20 mouse cellular contexts compared by ENCODE assay signal in genomic region chr1:56130951-56131350, GRCm38 (mm10).
DNase-seq lines count a peak whose midpoint lies in the region; ATAC-seq and TF ChIP-seq lines count a peak whose summit lies in the region.
"Had no signal": no experiment of that assay in that cellular context is flagged by ENCODE, and none has a peak within 500 bp of the region (broad histone marks: within the 10 kb centered on the region; RNA-seq: fewer than 3 reads in every experiment).

No protein-coding gene starts in this region.

- H3K4me1 ChIP-seq in limb, embryonic 14.5 days (ENCODE audit: control insufficient read depth, insufficient read depth, low read length), result no peaks in the 10 kb centered on the region
- no peaks in the 10 kb centered on the region for H3K4me1 ChIP-seq in limb, embryonic 10.5 days
- H3K4me1 ChIP-seq: embryonic facial prominence, embryonic 13.5 days; heart, embryonic 10.5 days; midbrain, embryonic 13.5 days; neural tube, embryonic 13.5 days had no signal

- H3K27me3 ChIP-seq in limb, embryonic 14.5 days (ENCODE audit: control insufficient read depth, insufficient read depth, low read length), result no peaks in the 10 kb centered on the region
- H3K27me3 ChIP-seq in limb, embryonic 10.5 days (ENCODE audit: low read depth, poor library complexity, severe bottlenecking), result no peaks in the 10 kb centered on the region
- H3K27me3 ChIP-seq: embryonic facial prominence, embryonic 13.5 days; midbrain, embryonic 13.5 days; neural tube, embryonic 13.5 days had no signal

- peak; percentile 67 for ATAC-seq in limb, embryonic 14.5 days (ENCODE audit: low FRiP score, low read depth)
- ATAC-seq: midbrain, embryonic 13.5 days had no signal

- no peak overlapping the region for H3K9ac ChIP-seq in limb, embryonic 14.5 days (ENCODE audit: low read depth, low read length, severe bottlenecking)
- H3K9ac ChIP-seq: embryonic facial prominence, embryonic 13.5 days; midbrain, embryonic 13.5 days; neural tube, embryonic 13.5 days had no signal

- peak; percentile 33 to 56 for DNase-seq in frontal cortex, adult 2 months (ENCODE audit: extremely low spot score in 1 of 2, low spot score in 1 of 2)
- no peak for DNase-seq in frontal cortex, postnatal 25 days (ENCODE audit: low spot score in 2 of 2)
- peak; percentile 16 for DNase-seq in limb, embryonic 14.5 days (ENCODE audit: low spot score)
- no peak for DNase-seq in limb, embryonic 10.5 days (ENCODE audit: low spot score)
- peak; percentile 25 to 44 for DNase-seq in left cerebral cortex, adult 9 months (ENCODE audit: low spot score in 2 of 2)
- peak; percentile 11 for DNase-seq in right cerebral cortex, postnatal 25 days
- no peak for DNase-seq in kidney, postnatal 10 days
- no peak for DNase-seq in gastrocnemius, postnatal 4 days (ENCODE audit: low spot score in 2 of 2)
- DNase-seq: B cell, adult 2 months; cerebellum, adult 9-11 months; kidney, adult 18-20 months; kidney, postnatal 14 days; liver; lung, postnatal 10 days; thymus, adult 18-20 months; thymus, postnatal 4 days had no signal

- H3K27ac ChIP-seq in limb, embryonic 14.5 days (replicated peaks; ENCODE audit: low read depth, low read length), result no peak overlapping the region
- H3K27ac ChIP-seq in limb, embryonic 10.5 days, result no peak overlapping the region
- H3K27ac ChIP-seq: embryonic facial prominence, embryonic 13.5 days; heart, embryonic 10.5 days; midbrain, embryonic 13.5 days; neural tube, embryonic 13.5 days had no signal

- no peaks in the 10 kb centered on the region for H3K9me3 ChIP-seq in limb, embryonic 14.5 days (ENCODE audit: control insufficient read depth, low read length)
- H3K9me3 ChIP-seq in limb, embryonic 10.5 days (replicated peaks), result no peaks in the 10 kb centered on the region
- H3K9me3 ChIP-seq: embryonic facial prominence, embryonic 13.5 days; heart, embryonic 10.5 days; midbrain, embryonic 13.5 days; neural tube, embryonic 13.5 days had no signal

- H3K4me2 ChIP-seq in limb, embryonic 14.5 days (replicated peaks; ENCODE audit: low read depth, low read length, severe bottlenecking), result no peak overlapping the region
- H3K4me2 ChIP-seq: embryonic facial prominence, embryonic 13.5 days; midbrain, embryonic 13.5 days; neural tube, embryonic 13.5 days had no signal

- no peak overlapping the region for H3K4me3 ChIP-seq in limb, embryonic 14.5 days (replicated peaks; ENCODE audit: low read length)
- no peak overlapping the region for H3K4me3 ChIP-seq in limb, embryonic 10.5 days
- H3K4me3 ChIP-seq: embryonic facial prominence, embryonic 13.5 days; heart, embryonic 10.5 days; midbrain, embryonic 13.5 days; neural tube, embryonic 13.5 days had no signal

- TF ChIP-seq POLR2A in limb, embryonic 14.5 days (IDR thresholded peaks at IDR 0.05; ENCODE audit: borderline replicate concordance, extremely low read depth, insufficient read depth, insufficient read length), result no peak

- 46% methylated on average over 7 of the region's 7 CpGs for WGBS in limb, embryonic 14.5 days
- 85% methylated on average over 7 of the region's 7 CpGs for WGBS in limb, embryonic 10.5 days

- H3K36me3 ChIP-seq in limb, embryonic 14.5 days (ENCODE audit: control insufficient read depth, insufficient read depth, low read length), result no peaks in the 10 kb centered on the region
- H3K36me3 ChIP-seq in limb, embryonic 10.5 days, result no peaks in the 10 kb centered on the region
- H3K36me3 ChIP-seq: embryonic facial prominence, embryonic 13.5 days; heart, embryonic 10.5 days; midbrain, embryonic 13.5 days; neural tube, embryonic 13.5 days had no signal

Comparison
In these comparisons a context has a peak if more than half of its experiments do, and no peak if none do; other contexts are left out.
1. DNase-seq: peak in frontal cortex, adult 2 months (2 of 2), limb, embryonic 14.5 days (single experiment), left cerebral cortex, adult 9 months (2 of 2) and right cerebral cortex, postnatal 25 days (single experiment); none in frontal cortex, postnatal 25 days (0 of 2), limb, embryonic 10.5 days (single experiment), kidney, postnatal 10 days (single experiment) and gastrocnemius, postnatal 4 days (0 of 2).